Mouse (Mus musculus) cerebellum, adult 9-11 months (tissue): ENCODE measurements at regions not wholly inside any gene's neighbourhood (a gene's known extent, or its start where the extent isn't known, plus 50 kb on each side); places are given as distances from the start of the nearest gene placed in this dataset.
"Not testable (repeated sequence)": the region's sequence is repeated elsewhere in the genome, so short reads cannot be mapped to it uniquely, and the experiment has no call there.

Experiments used
- DNase-seq: peaks from one replicate; pipeline ENCODE4 v3.0.0; 2022

- DNase-seq, result not testable (repeated sequence)
Observed at GRCm38 (mm10) chr12:20802027-20802426, 188.2 kb upstream of the Asap2 start.

- DNase-seq, result not testable (repeated sequence)
Observed at GRCm38 (mm10) chr12:20805466-20805865, 184.8 kb upstream of the Asap2 start.

GRCm38 (mm10) chr12:20806681-20807080 is 183.6 kb upstream of the Asap2 start:
- no peak for DNase-seq

GRCm38 (mm10) chr12:20813836-20814235 is 176.4 kb upstream of the Asap2 start:
- not testable (repeated sequence) for DNase-seq

GRCm38 (mm10) chr12:20815121-20815520 is 175.1 kb upstream of the Asap2 start:
- not testable (repeated sequence) for DNase-seq

- no peak for DNase-seq
Observed at GRCm38 (mm10) chr12:20815599-20815998, 174.7 kb upstream of the Asap2 start.

- DNase-seq, result not testable (repeated sequence)
Observed at GRCm38 (mm10) chr12:20843661-20844320, 146.5 kb upstream of the Asap2 start.

- peak; percentile 2 for DNase-seq
Observed at GRCm38 (mm10) chr12:20844873-20845272, 145.4 kb upstream of the Asap2 start.

- DNase-seq, result no peak
Observed at GRCm38 (mm10) chr12:20845297-20845696, 145.0 kb upstream of the Asap2 start.

- DNase-seq, result not testable (repeated sequence)
Observed at GRCm38 (mm10) chr12:20884104-20884503, 106.2 kb upstream of the Asap2 start.

GRCm38 (mm10) chr12:20920653-20921397 is 69.4 kb upstream of the Asap2 start:
- peak; percentile 37 for DNase-seq

GRCm38 (mm10) chr12:20921398-20922023 is 68.7 kb upstream of the Asap2 start:
- DNase-seq, result peak; percentile 36

- DNase-seq, result peak; percentile 27
Observed at GRCm38 (mm10) chr12:20928966-20929365, 61.3 kb upstream of the Asap2 start.
